Mouse (Mus musculus): ENCODE results near the gene Fam71e1. TPM values are rescaled to one million over a fixed set of nuclear protein-coding genes. Genes with fewer than 3 reads are reported as not detected.

The Fam71e1 gene
- polyA plus RNA-seq, 1 experiment, result 0.16 TPM

DNA sequence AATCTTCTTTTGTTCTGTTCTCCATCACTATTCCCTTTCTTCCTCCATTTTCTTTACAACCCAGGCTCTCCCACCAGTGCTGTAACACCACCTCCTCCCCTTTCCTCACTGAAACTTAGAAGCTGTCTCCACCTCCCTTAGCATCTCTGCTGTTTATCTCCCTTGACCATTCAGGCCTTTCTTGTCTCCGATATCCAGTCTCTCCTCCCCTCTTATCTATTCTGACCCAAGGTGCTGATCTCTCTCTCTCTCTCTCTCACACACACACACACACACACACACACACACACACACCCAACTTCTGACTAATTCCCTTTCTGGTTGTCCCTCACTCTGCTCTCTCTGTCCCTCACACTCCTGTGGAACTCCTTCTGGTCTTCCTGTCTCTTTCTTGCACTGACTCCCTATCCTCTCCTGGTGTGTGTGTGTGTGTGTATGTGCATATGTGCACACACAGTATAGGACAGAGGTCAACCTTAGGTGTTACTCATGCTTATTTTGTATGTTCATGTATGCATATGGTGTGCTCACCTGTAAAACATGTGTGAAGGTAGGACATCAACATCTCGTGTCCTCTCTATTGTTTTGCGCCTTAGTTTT lies 13.4 kb upstream of the Fam71e1 start:
- Histone ChIP-seq H3K27me3 (ENCODE audit: control insufficient read depth) (peaks cover 40% of the 10 kb centered on the region), H3K4me1 (ENCODE audit: control insufficient read depth) (peaks cover 80% of the 10 kb centered on the region), H3K4me3 (replicated peaks) (peak overlapping the region; percentile 48)

DNA sequence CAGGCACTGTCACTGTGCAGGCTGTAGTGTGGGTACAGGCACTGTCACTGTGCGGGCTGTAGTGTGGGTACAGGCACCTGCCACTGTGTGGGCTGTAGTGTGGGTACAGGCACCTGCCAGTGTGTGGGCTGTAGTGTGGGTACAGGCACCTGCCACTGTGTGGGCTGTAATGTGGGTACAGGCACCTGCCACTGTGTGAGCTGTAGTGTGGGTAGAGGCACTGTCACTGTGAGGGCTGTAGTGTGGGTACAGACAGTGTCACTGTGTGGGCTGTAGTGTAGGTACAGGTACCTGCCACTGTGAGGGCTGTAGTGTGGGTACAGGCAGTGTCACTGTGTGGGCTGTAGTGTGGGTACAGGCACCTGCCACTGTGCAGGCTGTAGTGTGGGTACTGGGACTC lies 12.3 kb upstream of the Fam71e1 start:
- Histone ChIP-seq H3K36me3 (ENCODE audit: control insufficient read depth) (peaks cover 45% of the 10 kb centered on the region), H3K9me3 (ENCODE audit: control insufficient read depth, low read length) (peaks cover 6% of the 10 kb centered on the region), H3K27me3 (ENCODE audit: control insufficient read depth) (peaks cover 29% of the 10 kb centered on the region), H3K4me1 (ENCODE audit: control insufficient read depth) (peaks cover 77% of the 10 kb centered on the region), H3K4me3 (replicated peaks) (peak overlapping the region; percentile 28)
- no peak for TF ChIP-seq GATA1 (IDR thresholded peaks at IDR 0.05; ENCODE audit: low read length)
- no peak for TF ChIP-seq TAL1 (IDR thresholded peaks at IDR 0.05; ENCODE audit: low read length)

More for the DNA sequence above, 13.4 kb upstream of the Fam71e1 start:
- TF ChIP-seq TAL1 (IDR thresholded peaks at IDR 0.05; ENCODE audit: low read length) (peak; percentile 63; the same call in 2 of the 3 replicates), GATA1 (IDR thresholded peaks at IDR 0.05; ENCODE audit: low read length) (peak; percentile 74)
- peaks cover 6% of the 10 kb centered on the region for H3K9me3 ChIP-seq (ENCODE audit: control insufficient read depth, low read length)
- H3K36me3 ChIP-seq (ENCODE audit: control insufficient read depth), result peaks cover 34% of the 10 kb centered on the region

DNA sequence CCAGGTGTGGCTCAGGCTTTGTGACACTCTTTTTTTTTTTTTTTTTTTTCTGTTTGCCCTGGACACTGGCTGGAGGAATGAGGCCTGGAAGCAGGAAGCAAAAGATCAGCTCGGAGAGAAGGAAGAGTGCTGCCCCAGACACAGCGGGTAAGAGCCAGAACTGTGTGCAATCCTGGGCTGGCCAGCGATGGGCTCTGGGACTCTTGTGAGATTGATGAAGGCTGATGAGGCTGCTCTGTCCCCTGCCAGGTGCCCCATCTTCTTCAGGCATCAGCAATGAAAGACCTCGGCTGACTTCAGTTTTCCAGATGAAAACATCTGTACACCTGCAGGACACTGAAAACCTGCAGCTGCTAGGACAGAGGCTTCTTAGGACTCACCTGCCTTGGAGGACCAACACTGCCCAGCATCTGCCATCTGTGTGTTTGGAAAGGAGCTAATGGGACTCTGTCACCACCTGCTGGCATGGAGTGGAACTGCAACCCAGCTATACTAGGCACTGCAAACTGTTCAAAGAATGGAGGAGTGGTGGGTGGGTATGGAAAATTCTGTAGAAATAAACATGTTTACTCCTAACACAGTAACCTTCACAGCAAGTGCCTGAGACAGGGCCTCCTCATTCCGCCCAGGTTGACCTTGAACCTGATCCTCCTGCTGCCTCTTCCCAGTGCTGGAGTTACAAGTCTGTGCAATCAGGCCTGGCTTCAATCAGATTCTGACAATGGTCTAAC lies 11.4 kb upstream of the Fam71e1 start:
- peaks cover 68% of the 10 kb centered on the region for H3K4me1 ChIP-seq (ENCODE audit: control insufficient read depth)
- peak overlapping the region; percentile 12 for H3K4me3 ChIP-seq (replicated peaks)

DNA sequence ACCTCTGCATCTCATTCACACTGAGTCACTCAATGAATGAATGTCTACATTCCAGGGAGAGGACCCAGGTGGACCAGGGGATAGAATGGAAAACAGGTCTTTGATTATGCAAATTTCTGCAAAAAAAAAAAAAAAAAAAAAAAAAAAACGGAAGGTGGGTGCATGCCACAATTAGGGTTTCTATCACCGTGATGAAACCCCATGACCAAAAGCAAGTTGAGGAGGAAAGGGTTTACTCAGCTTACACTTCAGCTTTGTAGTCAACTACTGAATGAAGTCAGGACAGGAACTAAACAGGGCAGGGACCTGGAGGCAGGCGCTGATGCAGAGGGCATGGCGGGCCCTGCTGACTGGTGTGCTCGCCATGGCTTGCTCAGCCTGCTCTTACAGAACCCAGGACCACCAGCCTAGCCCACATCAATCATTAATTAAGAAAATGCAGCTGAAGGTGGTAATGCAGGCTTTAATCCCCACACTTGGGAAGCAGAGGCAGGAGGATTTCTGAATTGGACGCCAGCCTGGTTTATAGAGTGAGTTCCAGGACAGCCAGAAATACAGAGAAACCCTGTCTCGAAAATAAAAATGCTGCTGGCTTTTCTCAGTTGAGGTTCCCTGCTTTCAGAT lies 10.7 kb upstream of the Fam71e1 start:
- H3K4me3 ChIP-seq (replicated peaks), result no peak overlapping the region
- H3K9me3 ChIP-seq (ENCODE audit: control insufficient read depth, low read length), result peaks cover 6% of the 10 kb centered on the region
- peaks cover 64% of the 10 kb centered on the region for H3K4me1 ChIP-seq (ENCODE audit: control insufficient read depth)
- H3K27me3 ChIP-seq (ENCODE audit: control insufficient read depth), result peaks cover 13% of the 10 kb centered on the region
- TF ChIP-seq TAL1 (IDR thresholded peaks at IDR 0.05; ENCODE audit: low read length) (no peak), GATA1 (IDR thresholded peaks at IDR 0.05; ENCODE audit: low read length) (no peak)
- peaks cover 60% of the 10 kb centered on the region for H3K36me3 ChIP-seq (ENCODE audit: control insufficient read depth)

More for the DNA sequence above, 11.4 kb upstream of the Fam71e1 start:
- H3K27me3 ChIP-seq (ENCODE audit: control insufficient read depth), result peaks cover 20% of the 10 kb centered on the region
- H3K9me3 ChIP-seq (ENCODE audit: control insufficient read depth, low read length), result peaks cover 6% of the 10 kb centered on the region
- peaks cover 53% of the 10 kb centered on the region for H3K36me3 ChIP-seq (ENCODE audit: control insufficient read depth)
- TF ChIP-seq GATA1 (IDR thresholded peaks at IDR 0.05; ENCODE audit: low read length), result no peak
- TF ChIP-seq TAL1 (IDR thresholded peaks at IDR 0.05; ENCODE audit: low read length), result no peak

DNA sequence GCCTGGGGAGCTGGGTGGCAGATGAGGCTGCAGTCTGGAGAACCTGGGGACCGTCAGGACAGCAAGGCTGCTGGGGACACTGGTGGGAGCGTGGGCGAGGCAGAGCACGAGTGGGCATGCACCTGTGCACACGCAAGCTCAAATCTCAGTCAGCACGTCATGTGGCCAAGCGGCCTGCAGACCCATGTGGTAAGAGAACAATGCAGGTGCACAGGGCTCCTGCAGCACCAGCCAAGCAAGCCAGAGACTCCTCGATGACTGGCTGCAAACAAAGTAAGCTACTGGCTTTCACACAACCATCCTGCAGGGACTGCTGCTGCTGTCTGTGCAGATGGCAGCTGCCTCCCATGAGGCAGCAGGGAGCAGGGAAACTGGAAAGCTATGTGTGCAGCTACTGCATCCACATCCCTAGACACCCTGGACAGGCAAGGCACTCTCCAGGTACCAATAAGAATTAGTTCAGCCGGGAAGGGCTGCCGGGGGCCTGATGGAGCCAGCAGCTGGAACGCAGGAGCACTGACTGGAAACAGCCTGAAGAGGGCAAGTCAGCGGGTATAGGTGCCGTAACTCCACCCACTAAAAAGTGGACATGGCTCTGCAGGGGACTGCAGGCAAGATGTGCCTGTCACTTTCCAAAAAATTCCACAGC lies 9.3 kb upstream of the Fam71e1 start:
- peaks cover 56% of the 10 kb centered on the region for H3K4me1 ChIP-seq (ENCODE audit: control insufficient read depth)
- peaks cover 74% of the 10 kb centered on the region for H3K36me3 ChIP-seq (ENCODE audit: control insufficient read depth)
- no peak overlapping the region for H3K4me3 ChIP-seq (replicated peaks)
- no peak for TF ChIP-seq GATA1 (IDR thresholded peaks at IDR 0.05; ENCODE audit: low read length)
- TF ChIP-seq TAL1 (IDR thresholded peaks at IDR 0.05; ENCODE audit: low read length), result no peak
- peaks cover 3% of the 10 kb centered on the region for H3K27me3 ChIP-seq (ENCODE audit: control insufficient read depth)
- peaks cover 6% of the 10 kb centered on the region for H3K9me3 ChIP-seq (ENCODE audit: control insufficient read depth, low read length)

DNA sequence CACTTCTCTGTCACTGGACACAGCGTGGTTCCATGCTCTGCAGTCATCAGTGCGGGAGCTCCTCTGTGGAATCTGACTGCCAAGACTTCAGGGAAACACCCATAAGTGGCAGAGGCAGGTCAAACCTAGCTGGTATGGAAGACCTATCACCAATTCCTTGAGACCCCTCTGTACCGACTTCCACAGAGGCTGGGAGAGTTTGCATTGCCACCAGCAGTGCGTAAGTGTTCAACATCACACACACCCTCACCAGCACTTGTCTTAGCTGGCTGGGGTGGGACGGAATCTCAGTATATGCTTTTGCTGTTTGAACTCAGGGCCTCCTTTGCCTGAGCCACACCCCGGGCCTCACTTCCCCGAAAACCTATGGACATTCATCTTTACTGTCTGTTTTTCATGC lies 8.4 kb upstream of the Fam71e1 start:
- Histone ChIP-seq H3K4me1 (ENCODE audit: control insufficient read depth) (peaks cover 54% of the 10 kb centered on the region), H3K27me3 (ENCODE audit: control insufficient read depth) (no peaks in the 10 kb centered on the region), H3K4me3 (replicated peaks) (no peak overlapping the region), H3K36me3 (ENCODE audit: control insufficient read depth) (peaks cover 83% of the 10 kb centered on the region), H3K9me3 (ENCODE audit: control insufficient read depth, low read length) (peaks cover 6% of the 10 kb centered on the region)
- TF ChIP-seq GATA1 (IDR thresholded peaks at IDR 0.05; ENCODE audit: low read length) (no peak), TAL1 (IDR thresholded peaks at IDR 0.05; ENCODE audit: low read length) (no peak)

DNA sequence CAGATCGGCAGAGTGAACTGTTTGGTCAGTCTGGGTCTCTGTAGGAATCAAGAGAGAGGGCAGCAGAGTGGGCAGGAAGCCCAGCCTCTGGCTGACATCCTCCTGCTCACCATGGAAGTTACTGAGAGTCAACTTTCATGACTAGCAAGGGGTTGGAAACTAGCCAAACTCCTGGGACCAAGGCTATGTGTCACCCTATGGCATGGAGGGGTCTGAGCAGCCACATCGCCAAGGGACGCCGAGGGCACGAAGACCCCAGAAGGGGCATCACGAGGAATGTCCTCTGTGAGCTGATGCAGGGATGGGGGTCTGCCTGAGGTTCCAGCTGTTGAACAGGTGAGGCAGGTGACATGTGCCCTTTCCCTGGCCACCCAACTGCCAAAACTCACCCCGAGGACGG lies 7.8 kb upstream of the Fam71e1 start:
- Histone ChIP-seq H3K4me1 (ENCODE audit: control insufficient read depth) (peaks cover 54% of the 10 kb centered on the region), H3K27me3 (ENCODE audit: control insufficient read depth) (no peaks in the 10 kb centered on the region), H3K36me3 (ENCODE audit: control insufficient read depth) (peaks cover 87% of the 10 kb centered on the region), H3K4me3 (replicated peaks) (no peak overlapping the region), H3K9me3 (ENCODE audit: control insufficient read depth, low read length) (peaks cover 6% of the 10 kb centered on the region)
- TF ChIP-seq GATA1 (IDR thresholded peaks at IDR 0.05; ENCODE audit: low read length) (no peak), TAL1 (IDR thresholded peaks at IDR 0.05; ENCODE audit: low read length) (no peak)

DNA sequence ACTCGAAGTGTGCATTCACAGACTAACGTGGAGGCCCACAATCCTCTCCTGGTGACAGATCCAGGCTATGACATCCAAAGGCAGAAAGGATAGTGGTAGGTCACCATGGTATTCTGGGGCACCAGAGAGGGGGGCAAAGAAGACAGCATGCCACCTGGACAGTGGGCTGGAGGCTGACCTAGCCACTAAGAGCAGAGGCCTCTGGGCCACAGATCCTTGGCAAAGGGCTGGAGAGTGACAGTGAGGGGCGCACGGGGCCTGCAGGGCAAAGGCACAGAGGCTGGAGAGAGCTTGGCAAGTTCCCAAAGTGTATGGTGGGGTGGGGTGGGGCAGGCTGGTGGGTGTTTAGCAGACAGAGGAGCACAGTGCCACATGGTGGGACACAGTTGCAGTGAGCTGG lies 6.1 kb upstream of the Fam71e1 start:
- no peaks in the 10 kb centered on the region for H3K9me3 ChIP-seq (ENCODE audit: control insufficient read depth, low read length)
- TF ChIP-seq GATA1 (IDR thresholded peaks at IDR 0.05; ENCODE audit: low read length) (no peak), TAL1 (IDR thresholded peaks at IDR 0.05; ENCODE audit: low read length) (no peak)
- no peak overlapping the region for H3K4me3 ChIP-seq (replicated peaks)
- H3K4me1 ChIP-seq (ENCODE audit: control insufficient read depth), result peaks cover 53% of the 10 kb centered on the region
- no peaks in the 10 kb centered on the region for H3K27me3 ChIP-seq (ENCODE audit: control insufficient read depth)
- H3K36me3 ChIP-seq (ENCODE audit: control insufficient read depth), result peaks cover 86% of the 10 kb centered on the region

DNA sequence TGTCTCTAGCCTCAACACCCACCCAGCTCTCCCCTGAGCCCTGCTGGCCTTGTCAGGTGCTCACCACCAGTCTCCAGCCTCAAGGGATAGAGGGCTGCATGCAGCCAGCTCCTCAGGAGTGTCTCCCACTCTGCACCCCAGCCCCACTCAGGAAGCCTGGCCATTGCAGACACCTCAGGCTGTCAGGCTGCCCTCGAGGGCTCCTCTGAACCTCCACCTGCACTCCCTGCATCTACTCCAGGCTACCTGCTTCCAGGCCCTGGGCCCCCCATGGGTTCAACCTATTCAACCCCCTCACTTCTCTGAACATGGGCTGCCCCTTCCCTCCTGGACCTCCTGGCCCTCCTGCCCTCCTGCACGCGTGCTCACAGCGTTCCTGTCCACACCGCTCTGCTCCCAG lies 5.0 kb upstream of the Fam71e1 start:
- Histone ChIP-seq H3K36me3 (ENCODE audit: control insufficient read depth) (peaks cover 82% of the 10 kb centered on the region), H3K4me1 (ENCODE audit: control insufficient read depth) (peaks cover 56% of the 10 kb centered on the region), H3K27me3 (ENCODE audit: control insufficient read depth) (no peaks in the 10 kb centered on the region), H3K9me3 (ENCODE audit: control insufficient read depth, low read length) (no peaks in the 10 kb centered on the region), H3K4me3 (replicated peaks) (no peak overlapping the region)
- TF ChIP-seq TAL1 (IDR thresholded peaks at IDR 0.05; ENCODE audit: low read length) (no peak), GATA1 (IDR thresholded peaks at IDR 0.05; ENCODE audit: low read length) (no peak)

Measured in erythroblast, embryonic 14.5 days (primary cell).